14 mouse cellular contexts compared by ENCODE assay signal in genomic region chr11:77925836-77926657, GRCm38 (mm10). TPM values are rescaled to one million over a fixed set of nuclear protein-coding genes. Genes with fewer than 3 reads are reported as not detected.
A peak's percentile ranks its signal among the peaks of the same experiment; 100 is the strongest.
DNase-seq lines count a peak whose midpoint lies in the region; ATAC-seq and TF ChIP-seq lines count a peak whose summit lies in the region.
"Had no signal": no experiment of that assay in that cellular context is flagged by ENCODE, and none has a peak within 500 bp of the region (broad histone marks: within the 10 kb centered on the region; RNA-seq: fewer than 3 reads in every experiment).

No protein-coding gene starts in this region.

- ATAC-seq in hindbrain, embryonic 11.5 days (ENCODE audit: low FRiP score), result peak; percentile 72
- ATAC-seq in forebrain, embryonic 13.5 days, result peak; percentile 86
- ATAC-seq in hindbrain, postnatal 0 days, result peak; percentile 59; the same call in 1 of the 2 replicates
- ATAC-seq in neural tube, embryonic 14.5 days (ENCODE audit: low read depth), result 0 out of 2 replicates have a peak, but pooled peaks have one; percentile 47
- ATAC-seq in frontal cortex, adult (ENCODE audit: low TSS enrichment), result no peak

- H3K9me3 ChIP-seq in hindbrain, embryonic 11.5 days (ENCODE audit: control insufficient read depth, low read length), result no peaks in the 10 kb centered on the region
- H3K9me3 ChIP-seq in hindbrain, embryonic 10.5 days, result no peaks in the 10 kb centered on the region
- H3K9me3 ChIP-seq in forebrain, embryonic 13.5 days (replicated peaks), result no peaks in the 10 kb centered on the region
- no peaks in the 10 kb centered on the region for H3K9me3 ChIP-seq in hindbrain, postnatal 0 days (ENCODE audit: low read length)
- H3K9me3 ChIP-seq in neural tube, embryonic 14.5 days (ENCODE audit: control insufficient read depth, low read length), result no peaks in the 10 kb centered on the region
- H3K9me3 ChIP-seq: liver, embryonic 13.5 days had no signal

- no peak overlapping the region for H3K9ac ChIP-seq in hindbrain, embryonic 11.5 days (ENCODE audit: low read depth, low read length)
- H3K9ac ChIP-seq in forebrain, embryonic 13.5 days, result no peak overlapping the region
- H3K9ac ChIP-seq in hindbrain, postnatal 0 days (replicated peaks; ENCODE audit: low read length), result no peak overlapping the region
- no peak overlapping the region for H3K9ac ChIP-seq in neural tube, embryonic 14.5 days (replicated peaks; ENCODE audit: low read depth, low read length)
- H3K9ac ChIP-seq: liver, embryonic 13.5 days had no signal

- 32% methylated on average over 9 of the region's 9 CpGs for WGBS in hindbrain, embryonic 11.5 days
- WGBS in hindbrain, embryonic 10.5 days, result 41% methylated on average over 9 of the region's 9 CpGs
- 21% methylated on average over 9 of the region's 9 CpGs for WGBS in forebrain, embryonic 13.5 days
- WGBS in hindbrain, postnatal 0 days, result 33% methylated on average over 9 of the region's 9 CpGs
- 21% methylated on average over 9 of the region's 9 CpGs for WGBS in neural tube, embryonic 14.5 days

- peaks cover 12% of the 10 kb centered on the region for H3K27me3 ChIP-seq in hindbrain, embryonic 11.5 days (ENCODE audit: control insufficient read depth, insufficient read depth, low read length)
- peaks cover 83% of the 10 kb centered on the region for H3K27me3 ChIP-seq in hindbrain, embryonic 10.5 days (ENCODE audit: insufficient read depth, poor library complexity, severe bottlenecking)
- 0 out of 2 replicates have a peak, but pooled peaks cover 4% of the 10 kb centered on the region for H3K27me3 ChIP-seq in forebrain, embryonic 13.5 days
- no peaks in the 10 kb centered on the region for H3K27me3 ChIP-seq in hindbrain, postnatal 0 days (ENCODE audit: insufficient read depth, low read length)
- H3K27me3 ChIP-seq in neural tube, embryonic 14.5 days (ENCODE audit: control insufficient read depth, insufficient read depth, low read length), result peaks cover 3% of the 10 kb centered on the region; the same call in 1 of the 2 replicates

- DNase-seq in hindbrain, embryonic 11.5 days (ENCODE audit: low spot score), result no peak
- DNase-seq in hindbrain, embryonic 10.5 days (ENCODE audit: low spot score), result no peak
- peak; percentile 63 for DNase-seq in hindbrain, postnatal 0 days (ENCODE audit: low spot score)
- no peak for DNase-seq in cerebellum, adult 18-20 months
- DNase-seq: heart, adult 18-20 months; liver, embryonic 13.5 days; lung, postnatal 10 days; thymus, adult 2 months had no signal

- no peak overlapping the region for H3K4me2 ChIP-seq in hindbrain, embryonic 11.5 days (replicated peaks; ENCODE audit: low read depth, low read length)
- H3K4me2 ChIP-seq in forebrain, embryonic 13.5 days, result peak overlapping the region; percentile 17
- no peak overlapping the region for H3K4me2 ChIP-seq in hindbrain, postnatal 0 days (ENCODE audit: low read depth, low read length)
- H3K4me2 ChIP-seq in neural tube, embryonic 14.5 days (ENCODE audit: low read depth, low read length), result no peak overlapping the region
- H3K4me2 ChIP-seq: liver, embryonic 13.5 days had no signal

- H3K4me1 ChIP-seq in hindbrain, embryonic 11.5 days (replicated peaks; ENCODE audit: control insufficient read depth, insufficient read depth, low read length), result peaks cover 6% of the 10 kb centered on the region; the same call in 1 of the 2 replicates
- H3K4me1 ChIP-seq in hindbrain, embryonic 10.5 days (replicated peaks), result peaks cover 54% of the 10 kb centered on the region
- peaks cover 47% of the 10 kb centered on the region for H3K4me1 ChIP-seq in forebrain, embryonic 13.5 days
- peaks cover 15% of the 10 kb centered on the region for H3K4me1 ChIP-seq in hindbrain, postnatal 0 days (ENCODE audit: insufficient read depth, low read length)
- H3K4me1 ChIP-seq in neural tube, embryonic 14.5 days (ENCODE audit: control insufficient read depth, insufficient read depth, low read length), result peaks cover 15% of the 10 kb centered on the region

- H3K36me3 ChIP-seq in hindbrain, embryonic 11.5 days (ENCODE audit: control insufficient read depth, insufficient read depth, low read length), result no peaks in the 10 kb centered on the region
- no peaks in the 10 kb centered on the region for H3K36me3 ChIP-seq in hindbrain, embryonic 10.5 days
- no peaks in the 10 kb centered on the region for H3K36me3 ChIP-seq in forebrain, embryonic 13.5 days (ENCODE audit: poor library complexity, severe bottlenecking)
- no peaks in the 10 kb centered on the region for H3K36me3 ChIP-seq in hindbrain, postnatal 0 days (ENCODE audit: insufficient read depth, low read length)
- H3K36me3 ChIP-seq in neural tube, embryonic 14.5 days (ENCODE audit: control insufficient read depth, insufficient read depth, low read length), result no peaks in the 10 kb centered on the region
- H3K36me3 ChIP-seq: liver, embryonic 13.5 days had no signal

- no peak overlapping the region for H3K4me3 ChIP-seq in hindbrain, embryonic 11.5 days (ENCODE audit: low read depth, low read length)
- no peak overlapping the region for H3K4me3 ChIP-seq in hindbrain, embryonic 10.5 days
- no peak overlapping the region for H3K4me3 ChIP-seq in forebrain, embryonic 13.5 days
- no peak overlapping the region for H3K4me3 ChIP-seq in hindbrain, postnatal 0 days (ENCODE audit: low read length)
- H3K4me3 ChIP-seq in neural tube, embryonic 14.5 days (ENCODE audit: low read depth, low read length), result no peak overlapping the region
- H3K4me3 ChIP-seq: liver, embryonic 13.5 days had no signal

- no peak overlapping the region for H3K27ac ChIP-seq in hindbrain, embryonic 11.5 days (ENCODE audit: low read depth, low read length)
- no peak overlapping the region; the same call in 1 of the 2 replicates for H3K27ac ChIP-seq in hindbrain, embryonic 10.5 days
- peak overlapping the region; percentile 89 for H3K27ac ChIP-seq in forebrain, embryonic 13.5 days
- peak overlapping the region; percentile 51; the same call in 1 of the 2 replicates for H3K27ac ChIP-seq in hindbrain, postnatal 0 days
- H3K27ac ChIP-seq in neural tube, embryonic 14.5 days (ENCODE audit: low read depth, low read length), result peak overlapping the region; percentile 44
- H3K27ac ChIP-seq: kidney, postnatal 0 days; liver, embryonic 13.5 days had no signal

- no peak for TF ChIP-seq CTCF in hindbrain, postnatal 0 days (IDR thresholded peaks at IDR 0.05; ENCODE audit: low read depth)

RNA-seq across cellular contexts. Expression of gene Sez6, which starts 4.6 kb away (rescaled TPM):
- 13.3 TPM in 2 replicates for polyA plus RNA-seq in hindbrain, embryonic 11.5 days (2014; fragmentation: Nextera tagmentation; extraction: Ambion mirVana)
- 8.8 and 19.3 TPM in 2 replicates for polyA plus RNA-seq in hindbrain, embryonic 10.5 days (2016; fragmentation: Nextera tagmentation; extraction: Ambion mirVana)
- polyA plus RNA-seq in forebrain, embryonic 13.5 days (2015; fragmentation: Nextera tagmentation; extraction: Ambion mirVana), result 141 and 165 TPM in 2 replicates
- 175 and 177 TPM in 2 replicates for total RNA-seq in hindbrain, postnatal 0 days (2014; rRNA removed)
- 113 and 127 TPM in 2 replicates for polyA plus RNA-seq in hindbrain, postnatal 0 days (2015; fragmentation: Nextera tagmentation; extraction: Ambion mirVana)
- polyA plus RNA-seq in neural tube, embryonic 14.5 days (2014; fragmentation: Nextera tagmentation; extraction: Ambion mirVana), result 121 and 145 TPM in 2 replicates
- total RNA-seq: megakaryocyte-erythroid progenitor cell, adult 5-6 weeks had no signal
- polyA plus RNA-seq: heart, postnatal 0 days had no signal

RNA-seq across cellular contexts. Expression of gene Pipox, which starts 32.2 kb away (rescaled TPM):
- polyA plus RNA-seq in hindbrain, embryonic 11.5 days (2014; fragmentation: Nextera tagmentation; extraction: Ambion mirVana), result 7.6 and 8.6 TPM in 2 replicates
- 7.3 and 13.1 TPM in 2 replicates for polyA plus RNA-seq in hindbrain, embryonic 10.5 days (2016; fragmentation: Nextera tagmentation; extraction: Ambion mirVana)
- polyA plus RNA-seq in forebrain, embryonic 13.5 days (2015; fragmentation: Nextera tagmentation; extraction: Ambion mirVana), result 12.7 and 15.1 TPM in 2 replicates
- 2.8 and 6.8 TPM in 2 replicates for total RNA-seq in hindbrain, postnatal 0 days (2014; rRNA removed)
- polyA plus RNA-seq in hindbrain, postnatal 0 days (2015; fragmentation: Nextera tagmentation; extraction: Ambion mirVana), result 4.4 and 4.6 TPM in 2 replicates
- 4.6 and 6.7 TPM in 2 replicates for polyA plus RNA-seq in neural tube, embryonic 14.5 days (2014; fragmentation: Nextera tagmentation; extraction: Ambion mirVana)
- total RNA-seq: megakaryocyte-erythroid progenitor cell, adult 5-6 weeks had no signal

RNA-seq across cellular contexts. Expression of gene Phf12, which starts 56.5 kb away (rescaled TPM):
- 16.9 and 20.2 TPM in 2 replicates for polyA plus RNA-seq in hindbrain, embryonic 11.5 days (2014; fragmentation: Nextera tagmentation; extraction: Ambion mirVana)
- 14.5 and 19.7 TPM in 2 replicates for polyA plus RNA-seq in hindbrain, embryonic 10.5 days (2016; fragmentation: Nextera tagmentation; extraction: Ambion mirVana)
- 20.7 and 24.5 TPM in 2 replicates for polyA plus RNA-seq in forebrain, embryonic 13.5 days (2015; fragmentation: Nextera tagmentation; extraction: Ambion mirVana)
- total RNA-seq in hindbrain, postnatal 0 days (2014; rRNA removed), result 31.9 and 34.9 TPM in 2 replicates
- 8.3 and 8.7 TPM in 2 replicates for polyA plus RNA-seq in hindbrain, postnatal 0 days (2015; fragmentation: Nextera tagmentation; extraction: Ambion mirVana)
- 16.3 and 19.0 TPM in 2 replicates for polyA plus RNA-seq in neural tube, embryonic 14.5 days (2014; fragmentation: Nextera tagmentation; extraction: Ambion mirVana)

Comparison
In these comparisons a context has a peak if more than half of its experiments do, and no peak if none do; other contexts are left out.
1. H3K27ac ChIP-seq: peak in forebrain, embryonic 13.5 days (single experiment), hindbrain, postnatal 0 days (single experiment) and neural tube, embryonic 14.5 days (single experiment); none in hindbrain, embryonic 11.5 days (single experiment) and hindbrain, embryonic 10.5 days (single experiment).